Mouse (Mus musculus) G1E (cell line): Measurements from ENCODE around the gene Gpr3. TPM values are rescaled to one million over a fixed set of nuclear protein-coding genes. Genes with fewer than 3 reads are reported as not detected.

Experiments
- ATAC-seq: 2 replicates; pipeline ENCODE4 v1.8.0; 2016; ENCODE audit warnings: mild to moderate bottlenecking; ENCODE audit not compliant: insufficient number of reproducible peaks, poor library complexity, low FRiP score, severe bottlenecking; ENCODE audit errors: extremely low read depth
- DNase-seq: peaks from one replicate; pipeline ENCODE4 v3.0.0; 2012; ENCODE audit warnings: low spot score
- H3K27me3 ChIP-seq: 2 replicates; pipeline ENCODE4 v1.6.1; 2012; ENCODE audit warnings: mild to moderate bottlenecking, low read length, inconsistent platforms; ENCODE audit not compliant: insufficient read depth
- H3K36me3 ChIP-seq: replicated peaks from 2 replicates; pipeline ENCODE3; 2012; ENCODE audit warnings: mild to moderate bottlenecking, inconsistent platforms
- H3K4me1 ChIP-seq: 2 replicates; pipeline ENCODE4 v1.6.1; 2012; ENCODE audit warnings: low read depth, low read length, inconsistent platforms, mixed read lengths; ENCODE audit not compliant: insufficient read depth
- H3K4me3 ChIP-seq: 2 replicates; pipeline ENCODE4 v1.5.1; 2012; ENCODE audit warnings: low read depth, mild to moderate bottlenecking, inconsistent platforms, low read length, moderate library complexity, mixed read lengths
- H3K9me3 ChIP-seq: replicated peaks from 2 replicates; pipeline ENCODE4 v1.6.1; 2012; ENCODE audit warnings: inconsistent platforms
- CTCF ChIP-seq: IDR thresholded peaks from 2 replicates; pipeline ENCODE4 v1.5.1; 2012; ENCODE audit warnings: low read depth, low read length, inconsistent platforms, mixed read lengths
- GATA1 ChIP-seq: IDR thresholded peaks from 2 replicates; pipeline ENCODE4 v1.6.1; 2012; ENCODE audit warnings: borderline replicate concordance, low read length, inconsistent platforms, mixed read lengths
- GATA2 ChIP-seq: IDR thresholded peaks from 2 replicates; pipeline ENCODE4 v1.6.1; 2012; ENCODE audit warnings: low read depth, low read length, inconsistent platforms, borderline replicate concordance
- POLR2AphosphoS5 ChIP-seq: IDR thresholded peaks from 2 replicates; pipeline ENCODE4 v1.6.1; 2012; ENCODE audit warnings: low read depth, low read length, inconsistent platforms; ENCODE audit not compliant: insufficient replicate concordance
- TAL1 ChIP-seq: conservative IDR thresholded peaks from 2 replicates; pipeline ENCODE4 v1.6.1; 2012; ENCODE audit warnings: low read depth, low read length, inconsistent platforms, mixed read lengths
- polyA plus RNA-seq: library from polyadenylated mRNA; stranded (reverse); fragments of >175 nt; gene quantifications from 2 replicates; pipeline ENCODE4 v1.2.3, GENCODE M21; 2012
- total RNA-seq, 2 experiments: library from RNA; stranded (forward) in 1 of 2; stranded (reverse) in 1 of 2; fragments of 200-1000 nt in 1 of 2; fragments of >200 nt in 1 of 2; fragmentation: Nextera tagmentation in 1 of 2; gene quantifications; 2 replicates each; pipeline ENCODE4 v1.2.3; 2014 to 2017

Gpr3 gene
- 0.58 TPM in 1 of 2 replicates, not detected in the other for total RNA-seq (2014; fragmentation: Nextera tagmentation)
- total RNA-seq (2017), result 0.06 and 0.16 TPM in 2 replicates
- 0.02 and 0.10 TPM in 2 replicates for polyA plus RNA-seq

GRCm38 (mm10) chr4:133211751-133212561 lies at the start of gene Gpr3, which contains the start of gene Cd164l2:
Gene Gpr3, minus strand, starts transcription at chr4:133212536.
Gene Cd164l2, plus strand, starts transcription at chr4:133212131.
- H3K27me3 ChIP-seq, result peaks cover 65% of the 10 kb centered on the region
- ATAC-seq, result no peak

DNA sequence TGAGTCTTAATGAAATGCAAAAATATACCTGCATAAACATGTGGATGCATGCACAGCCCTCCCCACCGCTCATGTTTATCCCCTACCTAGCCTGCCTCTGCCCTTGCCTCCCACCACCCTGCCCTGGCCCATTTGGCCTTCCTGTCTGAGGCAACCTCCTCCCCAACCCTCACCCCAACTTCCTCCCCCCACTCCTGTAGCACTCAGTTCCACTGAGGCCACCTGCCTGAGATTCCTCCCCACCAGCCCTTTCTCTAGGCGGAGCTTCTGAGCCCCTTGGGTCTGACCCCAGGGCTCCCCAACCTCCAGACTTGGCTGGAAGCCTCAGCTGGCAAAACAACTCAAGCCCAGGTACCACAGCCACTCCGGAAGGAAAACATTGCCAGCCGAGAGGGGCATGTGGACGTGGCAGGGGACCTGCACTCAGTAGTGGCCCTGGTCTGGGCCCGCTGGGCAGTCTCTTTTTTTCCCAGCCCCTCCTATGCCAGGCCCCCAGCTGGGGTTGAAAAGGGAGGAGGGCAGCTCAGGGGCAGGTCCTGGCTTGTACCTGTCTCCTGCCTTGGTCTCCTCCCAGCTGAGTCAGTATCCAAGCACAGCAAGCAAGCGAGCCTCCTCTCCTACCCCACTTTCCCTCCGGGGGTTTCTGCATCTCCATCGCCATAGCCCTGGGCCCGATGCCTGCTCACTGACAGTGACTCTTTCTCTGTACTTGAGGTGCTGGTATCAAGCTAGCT lies 49.5 kb upstream of the Gpr3 start:
- DNase-seq (no peak), ATAC-seq (no peak)
- peaks cover 56% of the 10 kb centered on the region for H3K36me3 ChIP-seq
- peak overlapping the region; percentile 29; the same call in 1 of the 2 replicates for H3K4me3 ChIP-seq
- H3K27me3 ChIP-seq, result peaks cover 2% of the 10 kb centered on the region; the same call in 1 of the 2 replicates
- TF ChIP-seq TAL1, result no peak
- TF ChIP-seq GATA1, result no peak
- no peak for TF ChIP-seq CTCF
- H3K9me3 ChIP-seq, result no peaks in the 10 kb centered on the region
- H3K4me1 ChIP-seq, result peaks cover 57% of the 10 kb centered on the region

More at GRCm38 (mm10) chr4:133211751-133212561, at the start of gene Gpr3, which contains the start of gene Cd164l2:
- no peak for DNase-seq
- peaks cover 32% of the 10 kb centered on the region for H3K4me1 ChIP-seq
- no peaks in the 10 kb centered on the region for H3K9me3 ChIP-seq
- no peaks in the 10 kb centered on the region for H3K36me3 ChIP-seq
- TF ChIP-seq TAL1 (no peak), CTCF (no peak), GATA2 (no peak), GATA1 (no peak), POLR2AphosphoS5 (no peak)
- peak within 1 kb of the TSS; percentile 72 for H3K4me3 ChIP-seq

GRCm38 (mm10) chr4:133257798-133258408 lies 45.6 kb upstream of the Gpr3 start:
- Histone ChIP-seq H3K4me3 (no peak overlapping the region), H3K27me3 (peaks cover 5% of the 10 kb centered on the region; the same call in 1 of the 2 replicates), H3K4me1 (peaks cover 47% of the 10 kb centered on the region), H3K9me3 (no peaks in the 10 kb centered on the region), H3K36me3 (peaks cover 55% of the 10 kb centered on the region)
- DNase-seq (no peak), ATAC-seq (no peak)
- TF ChIP-seq POLR2AphosphoS5 (no peak), GATA2 (no peak), TAL1 (no peak), GATA1 (no peak), CTCF (no peak)

DNA sequence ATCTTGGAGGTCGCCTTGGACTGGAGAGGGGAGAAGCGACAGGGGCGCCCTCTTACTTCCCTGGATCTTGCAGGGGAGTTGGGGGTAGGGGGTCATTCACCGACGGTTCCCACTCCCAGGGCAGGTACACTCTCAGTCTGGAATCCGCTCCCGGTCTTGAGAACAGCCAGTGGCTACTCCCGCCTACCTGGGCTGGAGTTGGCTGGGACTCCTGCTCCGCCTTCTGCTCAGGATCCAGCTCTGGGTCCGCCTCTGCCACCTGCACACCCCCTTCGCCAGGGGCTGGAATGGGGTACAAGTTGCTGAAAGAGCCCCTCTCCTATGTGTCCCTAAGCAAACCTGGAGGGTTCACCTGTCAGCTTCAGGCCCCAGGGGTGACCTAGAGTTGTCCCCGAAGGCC lies 44.9 kb upstream of the Gpr3 start:
- Histone ChIP-seq H3K27me3 (peaks cover 5% of the 10 kb centered on the region; the same call in 1 of the 2 replicates), H3K4me3 (no peak overlapping the region), H3K9me3 (no peaks in the 10 kb centered on the region), H3K4me1 (peaks cover 40% of the 10 kb centered on the region), H3K36me3 (peaks cover 56% of the 10 kb centered on the region)
- DNase-seq (no peak), ATAC-seq (no peak)
- no peak for TF ChIP-seq GATA2
- no peak for TF ChIP-seq POLR2AphosphoS5
- TF ChIP-seq CTCF, result no peak
- no peak for TF ChIP-seq TAL1
- no peak for TF ChIP-seq GATA1

DNA sequence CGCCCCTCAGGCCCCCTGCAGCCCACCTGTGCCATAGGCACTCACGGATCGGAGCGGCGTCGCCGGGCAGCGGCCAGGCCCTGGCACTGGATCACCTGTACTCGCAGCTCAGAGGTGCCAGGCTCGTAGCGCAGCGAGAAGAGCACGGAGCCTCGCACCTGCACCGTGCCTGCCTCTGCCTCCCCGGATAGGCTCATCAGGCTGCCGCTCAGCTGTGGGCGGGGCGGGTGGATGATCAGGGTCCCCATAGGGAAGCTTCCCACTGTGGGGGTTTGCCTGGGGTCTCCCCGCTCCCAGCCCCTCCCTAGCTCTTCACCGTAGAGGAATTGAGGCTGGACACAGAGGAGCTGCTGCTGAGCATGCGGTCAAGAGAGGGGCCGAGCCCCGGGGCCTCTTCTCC lies 44.5 kb upstream of the Gpr3 start:
- Histone ChIP-seq H3K4me1 (peaks cover 36% of the 10 kb centered on the region), H3K9me3 (no peaks in the 10 kb centered on the region), H3K36me3 (peaks cover 58% of the 10 kb centered on the region), H3K4me3 (no peak overlapping the region), H3K27me3 (peaks cover 5% of the 10 kb centered on the region; the same call in 1 of the 2 replicates)
- DNase-seq, result no peak
- no peak for ATAC-seq
- TF ChIP-seq POLR2AphosphoS5, result no peak

DNA sequence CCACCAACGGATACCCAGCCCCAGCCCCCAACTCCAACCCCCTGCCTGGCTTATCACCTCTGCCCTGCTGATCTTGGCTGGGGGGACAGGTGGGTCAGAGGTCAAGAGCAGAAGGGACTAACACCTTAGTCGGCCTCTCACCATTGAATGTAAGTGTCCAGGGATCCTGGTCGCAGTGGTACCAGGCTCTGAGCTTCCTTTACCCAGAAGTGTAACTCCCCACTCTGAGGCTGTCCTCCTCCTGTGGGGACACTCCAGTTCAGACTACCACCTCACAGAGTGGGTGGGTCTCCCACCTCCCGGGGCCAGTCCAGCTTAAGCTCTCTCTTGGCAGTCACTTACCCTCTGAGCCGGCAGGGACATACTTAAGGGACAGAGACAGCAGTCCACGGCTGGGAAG lies 43.1 kb upstream of the Gpr3 start:
- Histone ChIP-seq H3K9me3 (no peaks in the 10 kb centered on the region), H3K27me3 (peaks cover 5% of the 10 kb centered on the region; the same call in 1 of the 2 replicates), H3K4me3 (no peak overlapping the region), H3K36me3 (peaks cover 72% of the 10 kb centered on the region), H3K4me1 (peaks cover 34% of the 10 kb centered on the region)
- TF ChIP-seq POLR2AphosphoS5 (no peak), CTCF (no peak), GATA2 (no peak), GATA1 (no peak), TAL1 (no peak)
- no peak for DNase-seq
- no peak for ATAC-seq
